Mouse (Mus musculus) cerebellum, adult 2 months (tissue): Measurements from ENCODE around the gene Flywch2.

Source experiments
- CTCF ChIP-seq: fragments of 200-500 bp; IDR thresholded peaks from 2 replicates; pipeline ENCODE4 v1.5.1; 2011; ENCODE audit warnings: low read depth, mild to moderate bottlenecking, control low read depth, low read length, moderate library complexity, borderline replicate concordance; ENCODE audit not compliant: insufficient read depth
- POLR2A ChIP-seq: fragments of 200-500 bp; IDR thresholded peaks from 2 replicates; pipeline ENCODE4 v1.6.1; 2011; ENCODE audit warnings: low read length, control low read depth, borderline replicate concordance; ENCODE audit not compliant: insufficient read depth

DNA sequence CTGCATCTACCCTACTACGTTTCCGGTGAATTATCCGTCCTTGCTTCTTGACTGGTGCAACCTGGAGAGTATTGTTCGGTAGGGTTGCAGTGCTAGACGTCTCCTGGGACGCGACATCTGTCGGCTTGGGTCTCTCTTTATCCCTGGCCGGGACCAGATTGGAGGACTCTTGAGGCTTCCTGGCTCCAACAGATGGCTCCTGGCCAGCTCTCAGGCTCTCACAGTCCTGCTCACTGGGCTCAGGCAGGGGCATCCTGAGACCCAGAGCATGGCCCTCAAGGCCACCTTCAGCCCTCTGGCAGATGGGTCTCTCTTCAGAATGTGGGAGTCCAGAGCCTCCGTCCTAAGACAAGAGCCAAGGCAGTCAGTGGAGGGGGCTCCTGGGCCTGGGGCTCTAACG, 22.9 kb downstream of the Flywch2 start:
- no peak for TF ChIP-seq CTCF
- no peak for TF ChIP-seq POLR2A
